Mouse (Mus musculus): Measurements from ENCODE around the gene Slc26a10.
"Not testable (repeated sequence)": the region's sequence is repeated elsewhere in the genome, so short reads cannot be mapped to it uniquely, and the experiment has no call there.

The Slc26a10 gene

DNA sequence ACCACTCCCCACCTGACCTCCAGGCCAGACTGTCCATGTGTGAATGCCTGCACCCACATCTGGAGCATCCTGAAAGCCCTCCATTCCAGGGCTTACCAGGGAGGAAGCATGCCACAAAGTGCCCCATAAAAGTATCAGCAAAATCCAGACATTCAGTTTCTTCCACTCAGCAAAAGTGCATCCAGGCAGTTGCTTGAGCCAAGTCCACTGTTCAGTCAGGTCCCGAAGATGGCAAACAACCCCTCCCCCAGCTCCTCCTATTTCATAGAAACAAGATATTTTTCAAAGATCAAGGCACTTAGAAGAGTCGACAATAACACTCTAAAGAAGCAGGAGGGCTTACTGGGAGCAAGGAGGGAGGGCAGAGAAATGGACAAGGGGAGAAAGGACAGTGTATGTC is 18.0 kb upstream of the Slc26a10 start:
- no peak for DNase-seq (ENCODE audit: low spot score in 2 of 2)

DNA sequence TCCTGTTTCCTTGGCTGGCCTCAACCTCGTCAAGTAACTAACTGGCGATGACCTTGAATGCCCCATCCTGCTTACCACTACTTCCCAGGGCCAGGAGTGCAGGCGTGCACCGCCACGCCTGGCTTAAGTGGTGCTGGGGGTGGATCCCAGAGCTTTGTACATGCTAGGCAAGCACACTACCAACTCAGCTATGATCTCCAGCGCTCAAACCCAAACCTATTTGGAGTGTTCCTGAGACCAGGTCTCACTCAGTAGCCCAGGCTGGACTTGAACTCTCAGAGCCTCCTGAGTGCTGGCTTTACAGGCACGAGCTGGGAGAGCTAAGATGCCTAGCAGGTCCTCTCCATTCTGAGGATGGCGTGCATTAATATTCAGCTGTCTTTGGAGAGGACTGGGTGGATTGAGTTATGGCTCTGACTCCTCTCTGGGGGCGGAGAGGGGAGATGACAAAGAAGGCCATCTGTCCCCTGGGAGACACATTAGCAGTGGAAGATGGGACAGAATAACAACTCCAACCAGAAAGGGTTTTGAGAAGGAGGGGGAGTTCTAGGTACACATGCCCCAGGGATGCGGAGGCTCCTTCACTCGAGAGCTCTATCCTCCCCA is 17.2 kb upstream of the Slc26a10 start:
- DNase-seq (ENCODE audit: low spot score in 2 of 2), result peak in 1 of 2 experiments; percentile 55

DNA sequence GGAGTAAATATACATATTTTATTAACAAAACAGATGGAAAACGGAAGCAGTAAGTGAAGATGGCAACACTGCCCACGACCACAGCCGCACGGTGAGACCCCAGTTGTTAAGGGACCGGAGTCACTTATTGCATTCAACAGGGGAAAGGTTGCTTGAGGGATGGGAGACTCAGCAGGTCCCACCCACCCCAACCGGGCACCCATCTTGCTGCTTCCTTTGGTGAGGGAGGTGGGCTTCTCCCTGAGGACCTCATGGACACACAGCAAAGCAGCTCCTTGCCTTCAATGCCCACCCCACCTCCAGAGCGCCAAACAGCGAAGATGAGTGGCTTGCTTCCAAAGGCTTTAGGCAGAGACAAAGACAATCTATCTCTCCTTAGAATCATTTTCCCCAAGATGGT is 16.7 kb upstream of the Slc26a10 start:
- peak in 1 of 2 experiments; percentile 60 for DNase-seq (ENCODE audit: low spot score in 2 of 2)

DNA sequence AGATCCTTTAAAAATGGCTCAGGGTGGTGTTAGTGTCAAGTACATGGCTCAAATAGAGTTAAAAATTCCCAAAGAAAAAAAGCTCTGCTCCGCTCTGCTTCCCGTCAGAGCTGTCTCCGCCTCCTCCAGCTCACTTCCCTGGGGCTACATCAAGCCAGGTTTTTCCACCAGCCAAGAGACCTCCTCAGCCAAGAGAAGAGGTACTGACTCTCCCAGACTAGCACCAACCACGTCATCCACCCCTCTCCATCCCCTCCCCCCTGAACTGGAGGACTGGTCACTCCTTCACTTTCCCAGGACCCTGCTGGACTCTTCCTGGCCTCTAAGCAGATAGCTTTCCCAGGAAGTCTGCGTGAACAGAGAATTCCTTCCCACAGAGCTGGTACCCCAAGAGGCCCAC is 15.9 kb upstream of the Slc26a10 start:
- peak in 1 of 2 experiments; percentile 59 for DNase-seq (ENCODE audit: low spot score in 2 of 2)

DNA sequence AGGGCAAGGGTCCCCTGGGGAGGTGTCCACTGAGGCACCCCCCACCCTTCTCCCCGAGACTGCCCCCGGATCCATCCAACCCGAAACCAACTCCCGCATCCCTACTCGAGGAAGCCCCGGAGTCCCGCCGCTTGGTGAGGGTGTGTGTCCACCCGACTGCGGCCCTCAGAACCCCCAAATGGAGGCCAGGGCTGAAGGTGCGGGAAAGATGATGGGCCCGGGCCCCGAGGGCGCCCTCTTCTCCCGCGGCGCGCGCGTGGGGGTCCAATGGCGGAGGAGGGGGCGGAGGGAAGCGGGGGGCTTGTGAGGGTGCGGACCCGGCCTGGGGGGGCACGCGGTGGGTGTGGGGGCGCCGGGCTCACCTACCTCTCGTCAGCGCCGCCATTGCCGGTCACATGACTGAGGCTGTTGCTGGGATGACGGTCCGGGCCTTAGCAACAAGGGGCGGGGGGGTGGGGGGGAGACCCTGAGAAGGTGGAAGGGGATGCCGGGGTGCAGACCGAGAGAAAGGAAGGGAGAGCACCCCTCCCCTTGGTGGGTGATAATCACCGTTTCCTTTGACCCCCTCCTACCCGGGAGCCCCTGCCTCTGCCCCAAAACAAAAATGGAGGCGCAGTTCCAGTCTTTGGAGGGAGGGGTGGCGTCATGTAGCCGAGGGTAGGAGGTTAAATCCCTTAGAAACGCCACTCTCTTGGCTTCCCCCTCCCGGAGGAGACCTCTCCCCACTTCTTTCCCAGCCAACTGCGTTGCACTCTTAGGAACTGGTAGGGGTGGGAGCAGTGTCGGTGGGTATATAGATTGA is 15.1 kb upstream of the Slc26a10 start, which contains the start of gene Dtx3:
Gene Dtx3, minus strand, starts transcription at position 401 of the 802 bp plus-strand sequence.
- DNase-seq (ENCODE audit: low spot score in 2 of 2), result peak in 1 of 2 experiments; percentile 73

DNA sequence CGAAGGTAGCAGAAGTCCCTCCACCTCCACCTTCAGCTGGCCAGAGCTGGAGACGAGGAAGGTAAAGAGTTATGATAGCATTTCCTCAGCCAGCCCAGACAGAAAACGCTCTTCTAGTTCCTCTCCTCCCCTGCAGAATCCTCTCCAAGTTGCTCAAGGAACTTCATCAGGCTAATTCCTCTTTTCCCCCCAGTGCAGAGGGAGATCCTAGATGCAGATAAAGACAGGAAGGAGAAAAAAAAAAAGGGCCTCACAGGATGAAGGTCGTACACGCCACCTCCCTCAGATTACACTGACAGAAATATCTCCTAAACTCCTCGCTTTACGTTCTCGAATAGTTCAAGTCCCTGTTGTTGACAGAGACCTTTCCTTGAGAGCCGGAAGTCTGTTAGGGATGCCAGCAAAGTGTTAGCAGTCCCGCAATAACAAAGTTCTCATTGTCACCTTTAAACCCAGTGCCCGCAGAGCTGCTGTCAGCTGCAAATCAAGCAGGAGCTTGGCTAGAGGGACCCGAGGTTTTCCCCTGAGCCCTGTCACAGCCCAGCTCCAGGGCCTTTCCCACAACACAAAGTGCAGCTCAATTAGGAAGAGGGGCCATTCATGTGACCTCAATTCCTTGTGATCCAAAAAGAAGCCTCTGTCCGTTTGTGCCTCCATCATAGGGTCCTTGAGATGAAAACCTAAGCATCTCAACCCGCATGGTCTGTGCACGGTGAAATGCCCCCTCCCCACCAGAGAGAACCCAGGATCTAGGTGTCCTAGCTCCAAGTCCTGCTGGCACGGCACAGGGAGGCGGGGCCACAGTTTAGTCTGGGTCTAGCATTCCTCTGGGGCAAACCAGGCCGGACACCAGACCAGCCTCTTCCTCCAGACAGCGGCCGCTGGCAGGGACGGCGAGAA is 14.2 kb upstream of the Slc26a10 start:
- peak; percentile 61 to 82 for DNase-seq (ENCODE audit: low spot score in 2 of 2)

DNA sequence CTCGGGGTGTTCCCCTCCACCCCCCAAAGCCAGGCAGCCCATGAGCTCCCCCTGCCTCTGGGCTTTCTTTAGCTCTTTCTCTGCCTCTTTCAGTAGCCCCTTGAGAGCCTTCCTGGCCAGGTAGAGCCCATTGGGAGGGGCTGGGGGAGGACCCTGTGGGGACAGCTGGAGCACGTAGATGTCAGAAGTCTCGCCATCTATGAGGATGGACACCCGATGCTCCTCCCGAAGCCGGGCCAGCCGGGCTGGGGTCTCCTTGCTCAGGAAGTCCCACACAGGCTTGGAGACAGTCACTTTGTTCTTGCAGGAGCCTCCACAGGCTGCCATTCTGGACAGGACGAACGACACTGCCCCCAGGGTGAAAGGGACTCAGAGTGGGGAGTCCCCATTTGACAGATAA is 12.6 kb upstream of the Slc26a10 start:
- no peak for DNase-seq (ENCODE audit: low spot score in 2 of 2)

DNA sequence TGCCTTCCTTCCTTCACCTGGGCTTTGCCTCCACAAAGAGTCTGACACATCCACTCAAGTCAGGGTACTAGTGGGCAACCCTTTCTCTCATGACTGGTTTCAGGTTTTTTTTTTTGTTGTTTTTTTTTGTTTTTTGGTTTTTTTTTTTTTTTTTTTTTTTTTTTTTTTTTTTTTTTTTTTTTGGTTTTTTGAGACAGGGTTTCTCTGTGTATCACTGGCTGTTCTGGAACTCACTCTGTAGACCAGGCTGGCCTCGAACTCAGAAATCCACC is 11.5 kb upstream of the Slc26a10 start:
- DNase-seq (ENCODE audit: low spot score in 2 of 2), result not testable (repeated sequence)

DNA sequence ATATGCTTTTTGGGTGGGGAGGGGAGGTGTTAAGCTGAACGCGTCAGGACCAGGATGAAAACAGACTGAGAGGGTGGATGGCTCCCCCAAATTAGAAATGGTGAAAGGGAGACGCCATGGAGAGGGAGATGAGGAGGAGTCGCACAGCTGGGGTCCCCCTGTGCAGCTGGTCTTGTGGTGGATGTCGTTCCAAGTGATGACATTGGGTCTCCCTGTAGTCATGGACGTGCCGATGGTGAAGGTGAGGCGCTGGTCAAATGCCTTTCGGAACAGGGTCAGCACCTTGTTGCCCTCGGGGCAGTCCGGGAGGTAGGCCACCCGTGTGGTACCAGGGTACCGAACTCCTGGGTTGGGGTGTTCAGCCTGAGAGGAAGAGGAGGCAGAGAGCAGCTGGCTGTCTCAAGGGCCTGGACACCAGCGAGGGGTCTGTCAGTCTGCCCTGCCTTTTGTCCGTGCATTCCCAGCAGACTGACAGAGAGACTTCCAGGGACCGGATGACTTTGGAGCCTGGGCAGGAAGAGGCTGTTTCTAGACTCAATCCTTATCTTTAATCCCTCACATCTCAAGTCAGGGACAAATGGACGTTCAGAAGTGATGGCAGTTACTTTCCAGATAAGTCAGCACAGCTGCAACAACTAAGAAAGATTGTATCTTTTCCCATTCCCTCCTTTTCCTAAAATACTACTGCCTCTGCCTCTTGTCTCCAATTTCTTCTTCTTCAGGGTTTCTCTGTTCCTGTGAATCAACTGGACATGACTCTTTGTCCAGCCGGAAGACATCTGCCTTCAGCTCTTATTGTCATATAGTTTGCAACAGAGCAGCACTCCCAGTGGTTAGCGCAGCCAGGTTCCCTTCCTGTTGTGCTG is 11.0 kb upstream of the Slc26a10 start:
- DNase-seq (ENCODE audit: low spot score in 2 of 2), result no peak

DNA sequence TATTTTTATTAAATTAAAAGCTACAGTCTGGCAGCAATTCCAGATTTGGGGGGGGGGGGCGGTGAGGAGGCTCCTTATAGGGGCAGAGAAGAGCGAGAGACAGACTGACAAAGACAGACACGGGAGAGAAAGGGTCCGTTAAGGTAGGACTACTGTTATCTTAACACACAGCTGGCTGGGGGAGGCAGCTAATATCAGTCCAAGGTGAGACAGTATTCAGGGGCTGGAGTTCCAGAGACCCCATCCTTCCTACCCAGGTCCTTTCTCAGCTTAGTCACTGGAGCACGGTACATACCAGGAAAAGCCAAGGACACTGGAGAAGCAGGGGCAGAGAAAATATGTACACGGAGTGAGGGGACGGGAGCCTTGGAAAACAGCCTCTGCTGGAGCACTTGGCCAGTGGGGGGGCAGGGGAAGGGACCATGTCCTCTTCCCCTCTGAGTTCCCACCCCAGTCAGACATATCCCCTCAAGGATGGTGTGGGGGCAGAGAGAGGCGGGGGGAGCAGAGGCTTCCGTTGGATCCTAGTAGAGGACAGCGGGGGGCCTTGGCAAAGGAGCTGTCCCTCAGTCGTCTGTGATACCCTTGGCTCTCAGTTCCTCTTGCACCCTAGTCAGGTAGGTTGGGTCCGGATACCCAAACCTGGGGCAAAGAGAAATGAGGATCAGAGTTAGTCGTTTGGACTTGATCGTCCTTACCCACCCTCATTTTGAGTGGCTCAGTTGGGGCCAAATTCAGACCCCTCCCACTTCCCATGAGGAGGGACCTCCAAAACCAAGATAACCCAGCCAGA is 10.1 kb upstream of the Slc26a10 start:
- DNase-seq (ENCODE audit: low spot score in 2 of 2), result no peak

DNA sequence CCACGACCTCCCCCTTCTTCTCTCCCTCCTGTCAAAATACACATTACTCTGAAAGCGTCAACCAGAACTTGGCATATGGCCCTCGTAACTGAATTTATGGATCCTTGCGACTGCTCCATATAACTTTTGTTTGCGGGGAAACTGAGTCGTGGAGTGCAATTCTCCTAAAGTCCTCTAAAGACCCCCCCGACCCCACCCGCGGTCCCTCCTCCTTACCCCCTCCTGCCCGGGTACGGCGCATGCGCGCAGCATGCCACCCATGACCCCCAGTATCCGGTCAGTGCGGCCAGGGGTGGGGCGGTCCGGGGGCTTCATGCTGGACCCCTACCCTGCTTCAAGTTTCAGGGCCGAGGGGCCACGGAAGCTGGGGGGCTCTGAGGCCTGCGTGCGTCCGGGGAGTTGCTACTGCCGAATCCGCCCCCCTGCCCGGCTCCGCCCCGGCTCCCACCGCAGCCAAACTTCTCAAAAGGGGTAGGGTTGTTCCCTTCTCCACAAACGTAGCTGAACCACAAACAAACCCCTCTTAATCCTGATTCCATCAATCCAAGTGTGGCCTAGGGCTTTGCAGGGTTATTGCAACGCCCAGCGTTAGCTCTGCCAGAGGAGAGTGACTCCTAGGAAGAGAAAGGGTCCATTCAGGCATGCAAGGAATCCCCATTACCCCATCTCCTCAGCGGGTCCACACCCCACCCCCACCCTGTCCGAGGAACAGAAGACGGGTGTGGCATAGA is 9.4 kb upstream of the Slc26a10 start, which contains the start of gene Arhgef25:
Gene Arhgef25, minus strand, starts transcription at position 433 of the 731 bp plus-strand sequence.
- DNase-seq (ENCODE audit: low spot score in 2 of 2), result peak in 1 of 2 experiments; percentile 39

DNA sequence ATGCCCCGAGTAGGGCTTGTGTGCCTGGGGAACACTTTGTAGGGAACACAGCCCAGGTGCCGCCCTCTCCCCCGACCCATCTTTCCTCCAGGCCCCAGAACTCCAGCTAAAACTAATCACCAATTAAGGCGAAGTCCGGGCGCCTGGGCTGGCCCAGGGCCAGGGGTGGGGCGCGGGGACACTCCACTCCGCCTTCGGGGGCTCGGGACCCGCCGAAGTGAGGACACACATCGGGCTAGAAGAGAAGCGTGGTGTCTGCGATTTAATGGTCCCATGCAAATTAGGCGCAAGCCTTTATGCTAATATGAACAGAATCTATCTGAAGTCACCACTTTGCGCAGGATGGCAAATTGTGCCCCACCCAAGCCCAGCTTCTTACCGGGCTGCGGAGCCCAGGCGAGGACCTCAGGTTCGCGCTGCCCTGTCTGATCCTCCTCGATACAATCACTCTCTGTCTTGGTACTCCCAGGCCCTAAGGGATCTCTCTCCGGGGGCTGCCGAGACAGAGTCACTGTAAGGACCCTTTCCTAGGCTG is 8.7 kb upstream of the Slc26a10 start:
- peak; percentile 58 to 82 for DNase-seq (ENCODE audit: low spot score in 2 of 2)

DNA sequence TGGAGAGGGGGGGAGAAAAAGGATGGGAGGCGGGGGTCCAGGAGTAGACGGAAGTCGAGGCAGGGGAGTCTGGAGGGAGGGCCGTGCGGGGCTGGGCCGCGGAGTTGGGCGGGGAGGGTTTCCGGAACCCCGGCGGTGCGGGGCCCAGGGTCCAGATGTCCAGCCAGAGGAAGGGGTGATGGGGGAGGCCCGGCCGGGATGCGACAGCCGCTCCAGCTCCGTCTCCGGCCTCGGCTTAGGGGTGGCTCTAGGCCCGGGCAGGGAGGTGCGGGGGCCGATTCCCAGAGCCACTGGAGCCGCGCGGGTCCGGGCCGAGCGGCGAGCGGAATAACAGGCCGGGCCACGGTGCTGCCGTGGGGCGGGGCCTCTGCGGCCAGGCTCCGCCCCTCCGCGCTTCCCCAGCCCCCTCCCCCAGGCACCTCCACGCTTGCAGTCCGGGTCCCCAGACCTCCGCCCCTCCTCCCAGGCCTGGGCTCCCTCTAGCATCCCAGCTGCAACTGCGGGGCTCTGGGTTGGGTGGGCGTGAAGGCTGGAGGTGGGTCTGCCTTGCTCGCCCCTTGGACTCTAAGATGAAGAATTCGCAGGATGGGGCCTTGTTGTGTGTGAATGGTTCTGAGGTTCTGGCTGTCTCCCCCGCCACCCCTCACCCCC is 8.1 kb upstream of the Slc26a10 start:
- DNase-seq (ENCODE audit: low spot score in 2 of 2), result peak in 1 of 2 experiments; percentile 39

DNA sequence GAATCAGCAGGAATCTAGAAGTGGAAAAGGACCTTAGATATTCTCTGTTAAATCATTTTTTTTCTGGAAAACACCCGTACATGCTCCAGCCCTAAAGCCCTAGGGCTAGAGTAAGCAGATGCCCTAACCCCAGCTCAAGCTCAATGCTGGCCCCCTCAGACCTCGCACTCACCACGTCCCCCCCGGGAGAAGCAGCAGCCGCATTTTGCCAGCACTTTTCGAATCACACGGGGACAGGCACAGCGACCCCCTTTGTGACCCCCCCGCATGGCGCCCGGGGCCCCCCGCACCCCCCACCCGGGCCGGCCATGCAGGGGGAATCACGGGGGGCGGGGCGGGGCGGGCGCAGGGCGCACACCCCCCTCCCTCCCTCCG is 7.6 kb upstream of the Slc26a10 start:
- no peak for DNase-seq (ENCODE audit: low spot score in 2 of 2)

DNA sequence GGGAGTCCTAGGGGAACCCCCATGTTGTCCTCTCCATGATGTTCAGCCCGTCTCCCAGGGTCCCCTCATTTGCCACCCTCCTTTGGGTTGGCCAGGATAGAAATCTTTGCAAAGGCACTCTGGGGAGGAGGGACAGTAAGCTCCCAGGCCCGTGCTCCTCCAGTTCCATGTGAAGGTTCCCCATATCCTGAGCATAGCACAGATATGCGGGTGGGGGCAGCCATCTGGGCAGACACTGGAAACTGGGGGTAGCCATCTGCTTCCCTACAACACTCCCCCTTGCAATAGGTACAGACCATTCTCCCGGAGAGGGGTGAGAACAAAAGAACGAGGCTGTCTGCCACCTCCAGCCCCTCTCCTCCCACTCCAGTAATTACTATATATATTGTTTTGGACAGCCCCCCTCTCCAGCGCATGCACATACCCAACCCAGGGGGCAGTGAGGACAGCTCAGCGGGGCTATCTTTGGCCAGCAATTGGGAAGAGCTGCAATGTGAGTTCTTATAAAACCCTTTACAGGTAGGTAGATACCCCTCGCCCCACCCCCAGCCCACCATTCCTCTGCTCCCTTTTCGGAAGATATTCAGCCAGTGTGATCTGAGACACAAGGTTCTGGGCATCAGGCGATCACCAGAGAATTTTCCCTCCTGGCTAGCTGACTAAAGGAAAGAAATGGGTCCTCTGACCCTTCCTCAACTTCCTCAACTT is 7.1 kb upstream of the Slc26a10 start:
- no peak for DNase-seq (ENCODE audit: low spot score in 2 of 2)

DNA sequence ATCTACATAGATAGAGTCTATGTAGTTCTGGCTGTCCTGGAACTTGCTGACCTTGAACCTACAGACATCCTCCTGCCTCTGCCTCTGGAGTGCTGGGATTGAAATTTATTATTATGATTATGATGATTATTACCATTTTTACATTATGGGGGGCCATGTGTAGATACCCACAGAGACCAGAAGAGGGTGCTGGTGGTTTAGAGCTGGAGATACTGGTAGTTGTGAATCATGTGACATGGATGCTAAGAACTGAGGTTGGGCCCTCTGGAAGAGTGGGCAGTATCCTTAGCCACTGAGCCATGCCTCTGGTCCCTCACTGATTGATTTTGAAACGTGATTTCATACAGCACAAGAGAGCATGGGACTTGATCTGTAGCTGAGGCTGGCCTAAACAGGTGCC is 6.0 kb upstream of the Slc26a10 start:
- DNase-seq (ENCODE audit: low spot score in 2 of 2), result no peak

DNA sequence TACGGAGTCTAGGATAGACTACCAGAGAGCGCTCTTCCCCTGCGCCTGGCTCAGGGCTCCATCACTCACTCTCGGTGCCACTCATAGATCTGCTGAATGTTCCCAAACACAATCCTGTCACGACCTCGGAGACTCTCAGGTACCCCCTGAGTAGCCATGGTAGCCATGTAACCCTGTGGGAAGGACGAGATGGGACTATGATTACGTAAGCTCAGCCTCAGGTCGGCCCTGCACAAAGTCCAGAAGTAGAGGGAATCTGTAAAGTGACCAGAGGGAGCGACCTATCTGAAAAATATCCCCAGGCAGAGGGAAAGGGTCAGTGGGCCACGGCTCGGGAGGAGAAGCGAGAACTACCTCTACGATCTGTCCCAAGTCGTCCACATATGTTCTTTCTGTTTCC is 5.1 kb upstream of the Slc26a10 start:
- DNase-seq (ENCODE audit: low spot score in 2 of 2), result no peak

DNA sequence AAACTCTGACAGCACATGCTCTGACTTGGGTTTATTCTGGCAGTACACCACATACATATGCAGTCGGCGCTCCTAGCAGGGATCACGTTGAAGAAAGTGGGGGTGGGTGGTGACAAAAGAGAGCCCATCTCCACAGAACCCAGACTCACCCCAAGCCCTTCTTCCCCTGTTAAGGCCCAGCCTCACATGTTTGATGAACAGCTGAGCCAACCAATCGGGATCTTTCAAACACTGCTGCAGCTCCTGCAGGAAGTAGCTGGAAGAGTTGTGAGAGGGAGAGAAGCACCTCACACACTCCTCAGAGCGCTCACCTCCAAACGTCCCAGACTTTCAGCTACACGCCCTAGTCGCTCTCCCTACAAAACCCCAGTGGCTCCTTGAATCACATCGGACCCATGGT is 4.7 kb upstream of the Slc26a10 start:
- no peak for DNase-seq (ENCODE audit: low spot score in 2 of 2)

DNA sequence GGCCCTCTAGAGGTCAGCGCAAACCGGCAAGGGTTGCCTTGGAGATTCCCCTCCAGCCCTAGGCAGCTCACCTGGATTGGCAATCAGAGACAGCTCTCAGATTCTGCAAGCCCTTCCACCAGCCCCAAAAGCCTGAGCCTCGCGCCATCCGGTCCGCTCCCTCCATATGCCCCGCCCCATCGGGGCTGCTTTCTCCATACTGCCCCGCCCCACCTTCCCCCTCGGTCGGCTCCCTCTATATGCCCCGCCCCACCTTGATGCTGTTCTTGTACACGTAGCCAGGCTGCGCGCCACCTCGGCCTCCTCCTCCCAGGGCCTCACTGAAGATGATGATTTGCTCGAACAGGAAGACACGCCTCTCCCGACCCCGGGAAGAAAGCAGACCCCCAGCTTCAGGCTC is 3.3 kb upstream of the Slc26a10 start:
- no peak for DNase-seq (ENCODE audit: low spot score in 2 of 2)

All from spleen, postnatal 4 days (tissue).